Mouse (Mus musculus): ENCODE results near the gene Copz1. TPM values are rescaled to one million over a fixed set of nuclear protein-coding genes. Genes with fewer than 3 reads are reported as not detected.

The Copz1 gene
- total and polyA plus RNA-seq, 3 experiments, result 50.2 to 58.7 (median 55.2) TPM

DNA sequence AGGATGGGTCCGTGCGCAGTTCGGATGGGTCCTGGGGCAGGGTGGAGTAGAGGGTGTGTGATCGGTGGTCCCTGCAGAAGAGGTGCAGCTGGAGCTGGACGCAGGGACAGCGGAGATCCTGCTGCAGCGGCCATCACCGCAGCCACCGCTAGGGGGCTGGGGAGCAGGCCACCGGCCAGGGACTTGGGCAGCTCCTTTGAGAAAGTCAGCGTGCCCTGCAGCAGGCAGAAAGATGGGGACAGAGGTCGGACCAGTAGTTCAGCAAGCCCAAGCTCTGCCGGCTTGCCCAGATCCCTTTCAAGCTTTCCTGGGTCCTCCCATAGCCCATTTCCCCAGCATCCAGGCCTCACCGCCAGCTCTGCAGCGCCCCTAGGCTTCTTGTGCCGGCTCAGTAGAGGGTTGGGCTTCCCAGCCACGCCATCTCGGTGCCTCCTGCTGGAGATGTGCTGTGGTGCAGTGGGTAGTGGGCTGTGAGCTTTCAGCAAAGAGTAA is 42.5 kb downstream of the Copz1 start:
- Histone ChIP-seq H3K4me1 (ENCODE audit: control insufficient read depth, insufficient read depth, low read length) (peaks cover 6% of the 10 kb centered on the region), H3K27ac (peak overlapping the region; percentile 59), H3K36me3 (ENCODE audit: control insufficient read depth, insufficient read depth, low read length) (no peaks in the 10 kb centered on the region), H3K4me3 (peak overlapping the region; percentile 33), H3K27me3 (ENCODE audit: control insufficient read depth, insufficient read depth, low read length) (no peaks in the 10 kb centered on the region), H3K9ac (ENCODE audit: low read depth, low read length) (peak overlapping the region; percentile 62), H3K79me2 (replicated peaks; ENCODE audit: control insufficient read depth, insufficient read depth, low read length) (no peaks in the 10 kb centered on the region)
- 11% methylated on average over 18 of the region's 18 CpGs for WGBS
- intact Hi-C loops (cut with DNase I), result no loop called here
- peak; percentile 81 to 89 for DNase-seq
- no peak for TF ChIP-seq POLR2A (IDR thresholded peaks at IDR 0.05; ENCODE audit: insufficient read depth, low read depth, low read length)
- 0 out of 2 replicates have a peak, but pooled peaks have one; percentile 40 for TF ChIP-seq EP300 (IDR thresholded peaks at IDR 0.05; ENCODE audit: insufficient read depth, low read depth, low read length)
- peak; percentile 90 for TF ChIP-seq CTCF (IDR thresholded peaks at IDR 0.05)

DNA sequence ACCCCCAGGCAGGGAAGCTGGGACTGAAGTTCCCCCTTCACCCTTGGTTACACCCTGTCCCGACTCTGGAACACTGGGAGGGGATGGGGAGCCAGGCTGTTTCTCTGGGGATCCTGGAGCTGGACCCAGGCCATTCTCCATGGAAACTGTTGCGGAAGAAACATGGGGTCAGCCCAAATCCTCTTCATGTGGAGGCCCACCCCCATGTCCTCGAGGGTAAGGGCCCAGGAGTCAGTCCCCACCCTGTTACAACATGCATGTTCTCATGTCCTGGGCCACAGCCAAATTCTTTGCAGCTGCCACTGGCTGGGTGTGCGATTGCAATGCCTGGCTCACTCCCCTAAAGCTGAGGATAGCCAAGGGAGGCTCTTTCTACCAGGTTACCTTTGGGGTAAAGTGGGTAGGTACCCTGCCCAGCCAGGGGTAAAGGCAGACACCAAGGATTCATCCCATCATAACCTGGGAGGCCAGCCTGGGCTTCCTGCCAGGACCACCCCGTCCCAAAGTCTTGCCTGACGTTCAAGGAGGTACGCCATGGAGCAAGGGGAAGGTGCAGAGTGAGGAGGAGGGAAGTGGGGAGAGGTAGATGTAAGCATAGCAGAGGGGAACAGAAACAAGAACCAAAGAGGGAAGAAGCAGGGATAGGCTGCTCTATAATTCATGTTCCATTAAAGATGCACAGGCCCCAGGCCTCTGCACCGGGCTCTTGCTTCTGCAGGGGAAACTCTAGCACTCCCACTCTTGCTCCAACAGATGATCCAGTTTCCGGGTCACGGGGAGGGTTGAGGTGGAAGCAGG is 43.7 kb downstream of the Copz1 start:
- TF ChIP-seq POLR2A (IDR thresholded peaks at IDR 0.05; ENCODE audit: insufficient read depth, low read depth, low read length), result peak; percentile 56; the same call in 1 of the 2 replicates
- no peak for TF ChIP-seq EP300 (IDR thresholded peaks at IDR 0.05; ENCODE audit: insufficient read depth, low read depth, low read length)
- no peak for TF ChIP-seq CTCF (IDR thresholded peaks at IDR 0.05)
- H3K79me2 ChIP-seq (replicated peaks; ENCODE audit: control insufficient read depth, insufficient read depth, low read length), result no peaks in the 10 kb centered on the region
- peak; percentile 86 for DNase-seq
- peaks cover 6% of the 10 kb centered on the region for H3K4me1 ChIP-seq (ENCODE audit: control insufficient read depth, insufficient read depth, low read length)
- no peaks in the 10 kb centered on the region for H3K27me3 ChIP-seq (ENCODE audit: control insufficient read depth, insufficient read depth, low read length)
- peak overlapping the region; percentile 59 for H3K27ac ChIP-seq
- no peaks in the 10 kb centered on the region for H3K36me3 ChIP-seq (ENCODE audit: control insufficient read depth, insufficient read depth, low read length)
- no peak overlapping the region for H3K9ac ChIP-seq (ENCODE audit: low read depth, low read length)
- no peak overlapping the region for H3K4me3 ChIP-seq
- intact Hi-C loops (cut with DNase I), result no loop called here
- WGBS, result 50% methylated on average over 10 of the region's 10 CpGs

- peak overlapping the region; percentile 74 for H3K27ac ChIP-seq
- peak in 1 of 2 experiments; percentile 50 for DNase-seq
- peaks cover 6% of the 10 kb centered on the region for H3K4me1 ChIP-seq (ENCODE audit: control insufficient read depth, insufficient read depth, low read length)
- intact Hi-C loops (cut with DNase I), result no loop called here
- TF ChIP-seq CTCF (IDR thresholded peaks at IDR 0.05) (no peak), POLR2A (IDR thresholded peaks at IDR 0.05; ENCODE audit: insufficient read depth, low read depth, low read length) (no peak; the same call in 1 of the 2 replicates), EP300 (IDR thresholded peaks at IDR 0.05; ENCODE audit: insufficient read depth, low read depth, low read length) (no peak)
- H3K36me3 ChIP-seq (ENCODE audit: control insufficient read depth, insufficient read depth, low read length), result no peaks in the 10 kb centered on the region
- no peaks in the 10 kb centered on the region for H3K79me2 ChIP-seq (replicated peaks; ENCODE audit: control insufficient read depth, insufficient read depth, low read length)
- no peak overlapping the region for H3K9ac ChIP-seq (ENCODE audit: low read depth, low read length)
- no peak overlapping the region for H3K4me3 ChIP-seq
- no peaks in the 10 kb centered on the region for H3K27me3 ChIP-seq (ENCODE audit: control insufficient read depth, insufficient read depth, low read length)
Observed at GRCm38 (mm10) chr15:103317120-103317519, 44.6 kb downstream of the Copz1 start.

GRCm38 (mm10) chr15:103317731-103318130 is 45.2 kb downstream of the Copz1 start:
- H3K27me3 ChIP-seq (ENCODE audit: control insufficient read depth, insufficient read depth, low read length), result no peaks in the 10 kb centered on the region
- no peak for TF ChIP-seq CTCF (IDR thresholded peaks at IDR 0.05)
- no peak for TF ChIP-seq POLR2A (IDR thresholded peaks at IDR 0.05; ENCODE audit: insufficient read depth, low read depth, low read length)
- no peak for TF ChIP-seq EP300 (IDR thresholded peaks at IDR 0.05; ENCODE audit: insufficient read depth, low read depth, low read length)
- H3K4me3 ChIP-seq, result no peak overlapping the region
- H3K4me1 ChIP-seq (ENCODE audit: control insufficient read depth, insufficient read depth, low read length), result peaks cover 6% of the 10 kb centered on the region
- DNase-seq, result no peak
- H3K27ac ChIP-seq, result peak overlapping the region; percentile 74
- 80% methylated on average over 8 of the region's 8 CpGs for WGBS
- no peak overlapping the region for H3K9ac ChIP-seq (ENCODE audit: low read depth, low read length)
- intact Hi-C loops (cut with DNase I), result no loop called here
- H3K79me2 ChIP-seq (replicated peaks; ENCODE audit: control insufficient read depth, insufficient read depth, low read length), result no peaks in the 10 kb centered on the region
- no peaks in the 10 kb centered on the region for H3K36me3 ChIP-seq (ENCODE audit: control insufficient read depth, insufficient read depth, low read length)

- H3K27me3 ChIP-seq (ENCODE audit: control insufficient read depth, insufficient read depth, low read length), result no peaks in the 10 kb centered on the region
- H3K36me3 ChIP-seq (ENCODE audit: control insufficient read depth, insufficient read depth, low read length), result no peaks in the 10 kb centered on the region
- WGBS, result 64% methylated on average over 3 of the region's 3 CpGs
- H3K79me2 ChIP-seq (replicated peaks; ENCODE audit: control insufficient read depth, insufficient read depth, low read length), result no peaks in the 10 kb centered on the region
- H3K9ac ChIP-seq (ENCODE audit: low read depth, low read length), result no peak overlapping the region
- no peak overlapping the region for H3K4me3 ChIP-seq
- peaks cover 6% of the 10 kb centered on the region for H3K4me1 ChIP-seq (ENCODE audit: control insufficient read depth, insufficient read depth, low read length)
- H3K27ac ChIP-seq, result peak overlapping the region; percentile 74
- DNase-seq, result peak; percentile 61 to 72
- intact Hi-C loops (cut with DNase I), result no loop called here
- 0 out of 2 replicates have a peak, but pooled peaks have one; percentile 12 for TF ChIP-seq POLR2A (IDR thresholded peaks at IDR 0.05; ENCODE audit: insufficient read depth, low read depth, low read length)
- TF ChIP-seq EP300 (IDR thresholded peaks at IDR 0.05; ENCODE audit: insufficient read depth, low read depth, low read length), result no peak
- TF ChIP-seq CTCF (IDR thresholded peaks at IDR 0.05), result no peak
Observed at GRCm38 (mm10) chr15:103318201-103318816, 45.8 kb downstream of the Copz1 start.

All from heart, adult 2 months (tissue).